Mouse (Mus musculus): ENCODE results near the gene Mcpt4. TPM values are rescaled to one million over a fixed set of nuclear protein-coding genes. Genes with fewer than 3 reads are reported as not detected.

Gene Mcpt4
- polyA plus RNA-seq, 1 experiment, result not detected

DNA sequence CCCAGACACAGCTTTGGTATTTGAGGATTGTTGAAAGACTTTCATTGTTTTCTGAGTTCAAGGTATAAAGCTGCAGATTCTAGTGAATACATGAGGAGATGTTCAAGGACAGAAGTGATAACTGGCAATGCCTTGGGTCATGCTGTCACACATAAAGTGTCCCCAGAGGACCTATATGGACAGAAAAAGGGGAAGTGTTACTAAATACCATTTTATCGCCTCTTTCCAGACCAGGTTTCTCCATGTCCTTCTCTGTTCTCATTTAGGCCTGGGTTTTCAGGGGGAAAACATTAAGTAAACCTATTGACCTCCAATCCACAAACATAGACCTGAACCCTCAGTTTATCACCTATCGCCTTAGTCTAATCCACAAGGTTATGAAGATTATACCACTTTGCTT, 48.2 kb downstream of the Mcpt4 start:
- no peak overlapping the region for H3K4me3 ChIP-seq (ENCODE audit: insufficient read depth, low read depth, low read length)
- WGBS, result 97% methylated on average over 2 of the region's 2 CpGs
- H3K4me1 ChIP-seq (ENCODE audit: control insufficient read depth, insufficient read depth, low read length), result no peaks in the 10 kb centered on the region
- TF ChIP-seq CTCF (IDR thresholded peaks at IDR 0.05; ENCODE audit: insufficient read depth, low read depth, low read length), result no peak
- TF ChIP-seq POLR2A (IDR thresholded peaks at IDR 0.05; ENCODE audit: insufficient read depth, low read depth, low read length), result no peak
- no peak overlapping the region for H3K27ac ChIP-seq (ENCODE audit: insufficient read depth, low read depth, low read length)

DNA sequence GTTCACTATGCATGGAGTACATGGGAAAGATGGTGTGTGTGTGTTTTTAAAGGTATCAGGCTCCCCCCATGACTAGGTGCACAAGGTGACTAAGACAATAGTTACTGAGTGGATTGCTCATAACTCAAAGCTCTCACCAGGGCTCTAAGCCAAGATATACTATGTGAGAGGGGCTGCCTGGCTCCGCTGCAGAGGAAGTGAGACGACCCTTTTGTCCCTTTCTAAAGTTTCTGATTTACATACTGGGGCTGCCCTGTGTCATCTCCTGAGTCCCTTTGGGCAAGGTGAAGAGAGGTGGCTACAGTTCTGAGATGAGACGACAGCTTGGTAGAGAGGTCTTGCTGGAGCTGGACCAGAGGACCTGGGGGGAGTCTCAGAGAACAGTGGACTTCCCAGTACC, 49.0 kb downstream of the Mcpt4 start:
- Histone ChIP-seq H3K4me3 (ENCODE audit: insufficient read depth, low read depth, low read length) (no peak overlapping the region), H3K27ac (ENCODE audit: insufficient read depth, low read depth, low read length) (no peak overlapping the region), H3K4me1 (ENCODE audit: control insufficient read depth, insufficient read depth, low read length) (no peaks in the 10 kb centered on the region)
- 77% methylated on average over 3 of the region's 3 CpGs for WGBS
- no peak for TF ChIP-seq POLR2A (IDR thresholded peaks at IDR 0.05; ENCODE audit: insufficient read depth, low read depth, low read length)

Other genes with a start within 250 kb of the Mcpt4 start
- gene Nfatc4, start 239.2 kb downstream of the Mcpt4 start, polyA plus RNA-seq (2012; ENCODE audit: insufficient read depth, insufficient read length, low replicate concordance, missing spikeins), result not detected in 2 replicates
- not detected in 2 replicates for gene Nynrin, start 208.3 kb downstream of the Mcpt4 start, polyA plus RNA-seq (2012; ENCODE audit: insufficient read depth, insufficient read length, low replicate concordance, missing spikeins)
- not detected in 2 replicates for gene Cbln3, start 177.9 kb downstream of the Mcpt4 start, polyA plus RNA-seq (2012; ENCODE audit: insufficient read depth, insufficient read length, low replicate concordance, missing spikeins)
- not detected in 2 replicates for gene Khnyn, start 177.4 kb downstream of the Mcpt4 start, polyA plus RNA-seq (2012; ENCODE audit: insufficient read depth, insufficient read length, low replicate concordance, missing spikeins)
- not detected in 2 replicates for gene Sdr39u1, start 162.0 kb downstream of the Mcpt4 start, polyA plus RNA-seq (2012; ENCODE audit: insufficient read depth, insufficient read length, low replicate concordance, missing spikeins)
- gene Cma1, start 117.6 kb downstream of the Mcpt4 start, polyA plus RNA-seq (2012; ENCODE audit: insufficient read depth, insufficient read length, low replicate concordance, missing spikeins), result not detected in 2 replicates
- not detected in 2 replicates for gene Cma2, start 111.3 kb downstream of the Mcpt4 start, polyA plus RNA-seq (2012; ENCODE audit: insufficient read depth, insufficient read length, low replicate concordance, missing spikeins)
- not detected in 2 replicates for gene Mcpt1, start 44.3 kb downstream of the Mcpt4 start, polyA plus RNA-seq (2012; ENCODE audit: insufficient read depth, insufficient read length, low replicate concordance, missing spikeins)
- not detected in 2 replicates for gene Mcpt9, start 31.8 kb downstream of the Mcpt4 start, polyA plus RNA-seq (2012; ENCODE audit: insufficient read depth, insufficient read length, low replicate concordance, missing spikeins)
- not detected in 2 replicates for gene Mcpt2, start 20.3 kb downstream of the Mcpt4 start, polyA plus RNA-seq (2012; ENCODE audit: insufficient read depth, insufficient read length, low replicate concordance, missing spikeins)
- not detected in 2 replicates for gene Mcpt8, start 23.0 kb upstream of the Mcpt4 start, polyA plus RNA-seq (2012; ENCODE audit: insufficient read depth, insufficient read length, low replicate concordance, missing spikeins)
- gene Ctsg, start 40.3 kb upstream of the Mcpt4 start, polyA plus RNA-seq (2012; ENCODE audit: insufficient read depth, insufficient read length, low replicate concordance, missing spikeins), result not detected in 2 replicates
- not detected in 2 replicates for gene Gzme, start 58.3 kb upstream of the Mcpt4 start, polyA plus RNA-seq (2012; ENCODE audit: insufficient read depth, insufficient read length, low replicate concordance, missing spikeins)
- not detected in 2 replicates for gene Gzmd, start 70.3 kb upstream of the Mcpt4 start, polyA plus RNA-seq (2012; ENCODE audit: insufficient read depth, insufficient read length, low replicate concordance, missing spikeins)
- not detected in 2 replicates for gene Gzmg, start 97.3 kb upstream of the Mcpt4 start, polyA plus RNA-seq (2012; ENCODE audit: insufficient read depth, insufficient read length, low replicate concordance, missing spikeins)
- not detected in 2 replicates for gene Gzmn, start 112.3 kb upstream of the Mcpt4 start, polyA plus RNA-seq (2012; ENCODE audit: insufficient read depth, insufficient read length, low replicate concordance, missing spikeins)
- not detected in 2 replicates for gene Gzmf, start 149.1 kb upstream of the Mcpt4 start, polyA plus RNA-seq (2012; ENCODE audit: insufficient read depth, insufficient read length, low replicate concordance, missing spikeins)
- not detected in 2 replicates for gene Gzmc, start 172.3 kb upstream of the Mcpt4 start, polyA plus RNA-seq (2012; ENCODE audit: insufficient read depth, insufficient read length, low replicate concordance, missing spikeins)
- not detected in 2 replicates for gene Gzmb, start 199.9 kb upstream of the Mcpt4 start, polyA plus RNA-seq (2012; ENCODE audit: insufficient read depth, insufficient read length, low replicate concordance, missing spikeins)